Mouse (Mus musculus) bone marrow macrophage, adult 2 months (primary cell): ENCODE data around the gene Lrrc74b.

ENCODE experiments used
- CTCF ChIP-seq: IDR thresholded peaks from 2 replicates; pipeline ENCODE4 v1.5.1; 2012; ENCODE audit warnings: low read depth, mild to moderate bottlenecking, low read length, moderate library complexity
- POLR2A ChIP-seq: IDR thresholded peaks from 2 replicates; pipeline ENCODE4 v1.6.1; 2012; ENCODE audit warnings: mild to moderate bottlenecking, low read depth, low read length, borderline replicate concordance

- TF ChIP-seq CTCF: no peak
- no peak for TF ChIP-seq POLR2A
Measured at GRCm38 (mm10) chr16:17556907-17557306, 4.1 kb downstream of the Lrrc74b start.
